Mouse (Mus musculus): ENCODE measurements at regions not wholly inside any gene's neighbourhood (a gene's known extent, or its start where the extent isn't known, plus 50 kb on each side); places are given as distances from the start of the nearest gene placed in this dataset.

- TF ChIP-seq CTCF (IDR thresholded peaks at IDR 0.05; ENCODE audit: borderline replicate concordance, insufficient read depth, low read length), result no peak
- no peak for TF ChIP-seq POLR2A (IDR thresholded peaks at IDR 0.05; ENCODE audit: low read depth, low read length)
Observed at GRCm38 (mm10) chr17:68165171-68165825, 108.3 kb upstream of the L3mbtl4 start.
